Mouse (Mus musculus) kidney, adult 9 months (tissue): Measurements from ENCODE around the gene Ogfod2.

Source experiments
- DNase-seq: peaks from one replicate; pipeline ENCODE4 v3.0.0; 2022

Ogfod2 gene

GRCm38 (mm10) chr5:124111742-124112497 lies at the start of gene Ogfod2:
Gene Ogfod2 (plus strand): TSS chr5:124112297.
- DNase-seq = peak; percentile 97

- no peak for DNase-seq
Measured at GRCm38 (mm10) chr5:124069657-124070056, 42.4 kb upstream of the Ogfod2 start.

GRCm38 (mm10) chr5:124073682-124074081 lies 38.4 kb upstream of the Ogfod2 start:
- no peak for DNase-seq

- DNase-seq = no peak
Measured at GRCm38 (mm10) chr5:124074845-124075307, 37.2 kb upstream of the Ogfod2 start.

- no peak for DNase-seq
Measured at GRCm38 (mm10) chr5:124075716-124076115, 36.4 kb upstream of the Ogfod2 start.

GRCm38 (mm10) chr5:124076559-124076958 lies 35.5 kb upstream of the Ogfod2 start:
- no peak for DNase-seq

- DNase-seq = no peak
Measured at GRCm38 (mm10) chr5:124077241-124077640, 34.9 kb upstream of the Ogfod2 start.

- DNase-seq = no peak
Measured at GRCm38 (mm10) chr5:124077856-124078460, 34.1 kb upstream of the Ogfod2 start.

GRCm38 (mm10) chr5:124078794-124079416 lies 33.2 kb upstream of the Ogfod2 start:
- DNase-seq = no peak

GRCm38 (mm10) chr5:124079880-124080279 lies 32.2 kb upstream of the Ogfod2 start:
- DNase-seq = no peak

GRCm38 (mm10) chr5:124082447-124082846 lies 29.6 kb upstream of the Ogfod2 start:
- no peak for DNase-seq

GRCm38 (mm10) chr5:124082941-124083688 lies 29.0 kb upstream of the Ogfod2 start:
- DNase-seq = no peak

GRCm38 (mm10) chr5:124083850-124084587 lies 28.1 kb upstream of the Ogfod2 start:
- DNase-seq = peak; percentile 57

GRCm38 (mm10) chr5:124084588-124085173 lies 27.4 kb upstream of the Ogfod2 start:
- peak; percentile 84 for DNase-seq

- no peak for DNase-seq
Measured at GRCm38 (mm10) chr5:124085513-124085912, 26.6 kb upstream of the Ogfod2 start.

GRCm38 (mm10) chr5:124086876-124087275 lies 25.2 kb upstream of the Ogfod2 start:
- DNase-seq = no peak

GRCm38 (mm10) chr5:124089868-124090267 lies 22.2 kb upstream of the Ogfod2 start:
- no peak for DNase-seq

- no peak for DNase-seq
Measured at GRCm38 (mm10) chr5:124091951-124092406, 20.1 kb upstream of the Ogfod2 start.

GRCm38 (mm10) chr5:124093120-124093794 lies 18.8 kb upstream of the Ogfod2 start:
- peak; percentile 84 for DNase-seq

- DNase-seq = no peak
Measured at GRCm38 (mm10) chr5:124093852-124094604, 18.1 kb upstream of the Ogfod2 start.
